Mouse (Mus musculus) induced T-regulatory cell, adult 2 months (primary cell): Measurements from ENCODE around the gene Tstd2.

Experiments
- DNase-seq: peaks from one replicate; pipeline ENCODE4 v3.0.0-alpha.2; 2012; ENCODE audit warnings: low read depth

Tstd2 gene

DNA sequence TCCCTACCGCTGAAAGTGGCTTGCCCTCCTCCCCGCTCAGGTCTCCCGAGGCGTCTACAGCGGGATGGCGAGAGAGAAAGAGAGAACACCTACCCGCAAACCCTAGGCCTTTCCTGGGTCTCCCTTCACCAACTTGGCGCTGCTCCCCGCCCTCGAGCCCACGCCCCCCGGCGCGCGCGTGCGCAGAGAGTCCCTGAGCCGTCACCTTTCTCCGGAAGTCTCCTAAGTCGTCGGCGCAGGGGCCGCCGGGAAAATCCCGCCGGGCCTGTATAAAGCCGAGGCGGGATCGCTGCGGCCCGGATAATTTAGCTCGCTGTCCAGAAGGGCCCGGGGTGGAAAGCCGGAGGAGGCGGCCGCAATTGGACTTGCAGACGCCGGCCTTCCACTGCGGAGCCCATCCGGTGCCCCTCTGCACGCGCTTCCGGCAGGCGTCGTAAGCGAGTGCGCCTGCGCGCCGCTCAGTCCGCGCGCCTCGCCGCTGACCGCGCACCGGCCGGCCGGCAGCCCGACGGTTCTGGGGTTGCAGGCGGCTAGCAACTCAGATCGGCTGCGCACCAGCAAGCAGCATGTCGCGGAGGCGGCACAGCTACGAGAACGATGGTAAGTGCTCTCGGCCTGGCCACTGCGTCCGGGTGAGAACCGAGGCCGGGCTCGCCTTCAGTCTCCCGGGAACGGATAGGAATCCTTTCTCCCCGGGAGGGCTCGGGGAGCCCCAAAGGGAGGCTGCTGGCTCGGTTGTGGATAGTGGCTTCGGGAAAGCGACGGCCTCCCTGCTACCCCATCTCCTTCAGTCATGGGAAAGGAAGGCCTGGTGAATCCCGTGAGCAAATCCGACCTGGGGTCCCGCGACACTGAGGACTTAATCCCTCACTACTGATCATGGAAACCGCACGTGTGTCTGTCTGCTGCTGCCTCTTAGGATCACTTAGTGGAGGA, at the start of gene Tstd2, which contains the start of gene Ncbp1:
TSS of gene Tstd2 (minus strand) at position 408 of the 936 bp plus-strand sequence.
TSS of gene Ncbp1 (plus strand) at position 327 of the 936 bp plus-strand sequence.
- DNase-seq: peak; percentile 98

DNA sequence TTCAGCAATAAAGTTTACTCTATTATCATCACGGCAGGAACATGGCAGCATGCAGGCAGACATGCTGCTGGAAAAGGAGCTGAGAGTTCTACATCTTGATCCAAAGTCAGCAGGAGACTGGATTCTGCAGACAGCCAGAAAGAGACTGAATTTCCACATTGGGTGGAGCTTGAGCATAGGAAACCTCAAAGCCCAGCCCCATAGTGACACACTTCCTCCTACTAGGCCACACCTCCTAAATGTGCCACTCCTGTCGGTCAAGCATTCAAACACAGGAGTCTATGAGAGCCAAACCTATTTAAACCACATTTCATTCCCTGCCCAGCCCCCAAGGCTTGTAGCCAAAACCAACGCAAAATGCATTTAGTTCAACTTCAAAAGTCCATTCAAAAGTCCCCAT, 48.0 kb upstream of the Tstd2 start:
- no peak for DNase-seq

DNA sequence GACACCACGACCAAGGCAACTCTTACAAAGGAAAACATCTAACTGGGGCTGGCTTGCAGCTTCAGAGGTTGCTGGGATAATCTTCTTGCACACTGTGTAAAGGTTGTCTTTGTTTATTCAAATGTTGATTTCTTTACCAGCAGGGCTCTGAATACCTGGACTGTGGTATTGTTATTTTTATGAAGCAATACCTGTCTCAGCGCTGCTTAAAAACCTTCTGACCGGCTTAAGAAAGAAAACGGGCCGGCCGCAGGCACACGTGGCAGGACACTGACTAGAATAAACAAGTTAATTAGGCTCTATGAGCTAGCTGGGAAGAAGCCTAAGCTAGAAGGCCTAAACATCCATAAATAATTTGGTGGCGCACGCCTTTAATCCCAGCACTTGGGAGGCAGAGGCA, 47.4 kb upstream of the Tstd2 start:
- DNase-seq: no peak

DNA sequence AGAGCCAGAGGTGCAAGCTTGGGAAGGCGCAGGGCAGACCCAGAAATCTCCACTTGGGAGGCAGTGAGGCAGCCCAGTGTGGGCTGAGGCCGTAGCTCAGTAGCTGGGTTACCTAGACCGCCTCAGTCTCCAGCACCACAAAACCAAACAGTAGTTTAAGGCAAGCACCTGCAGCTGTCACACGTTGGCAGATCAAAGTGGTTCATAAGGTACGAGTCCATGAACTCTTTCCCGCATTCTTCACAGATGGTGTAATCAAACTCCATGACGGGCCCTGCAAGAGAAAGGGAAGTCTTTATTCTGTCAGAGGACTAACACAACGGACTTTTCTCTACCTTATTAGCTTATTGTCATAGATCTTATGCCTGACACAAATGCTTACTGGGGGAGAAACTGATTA, 46.9 kb upstream of the Tstd2 start:
- no peak for DNase-seq

DNA sequence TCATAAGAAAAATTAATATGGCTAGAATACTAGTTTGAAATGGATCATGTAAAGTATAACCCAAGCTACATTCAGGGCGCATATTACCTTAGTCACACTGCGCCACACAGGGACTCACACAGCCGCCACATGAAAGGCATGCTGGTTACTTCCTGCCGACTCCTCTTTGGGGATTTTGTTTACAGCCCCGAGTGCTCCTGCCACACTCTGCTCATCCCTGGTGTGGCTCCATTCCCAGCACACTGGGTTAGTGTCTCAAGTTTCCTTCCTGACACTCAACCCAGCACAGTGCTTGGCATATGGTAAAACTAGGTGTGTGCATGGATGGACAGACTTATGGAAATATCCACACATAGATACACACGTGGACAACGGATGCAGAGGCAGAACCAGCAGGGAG, 43.7 kb upstream of the Tstd2 start:
- DNase-seq: no peak

DNA sequence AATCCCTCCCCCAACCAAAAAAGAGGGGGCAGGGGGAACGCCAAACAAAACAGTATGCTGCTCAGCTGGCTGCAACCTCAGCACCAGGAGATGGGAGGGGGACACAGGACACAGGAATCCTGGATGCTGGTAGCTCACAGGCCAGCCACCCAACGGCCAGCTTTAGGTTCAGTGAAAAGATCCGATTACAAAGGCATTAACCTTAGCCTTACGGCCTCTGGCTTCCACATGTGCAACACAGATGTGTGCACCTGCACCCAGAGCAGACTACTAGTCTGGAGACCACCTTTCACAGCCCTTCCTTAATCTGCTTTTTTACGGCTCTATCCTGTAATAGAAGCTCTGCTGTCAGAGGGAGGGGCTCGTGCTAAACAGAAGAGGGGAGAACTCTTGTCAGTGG, 42.7 kb upstream of the Tstd2 start:
- DNase-seq: no peak

DNA sequence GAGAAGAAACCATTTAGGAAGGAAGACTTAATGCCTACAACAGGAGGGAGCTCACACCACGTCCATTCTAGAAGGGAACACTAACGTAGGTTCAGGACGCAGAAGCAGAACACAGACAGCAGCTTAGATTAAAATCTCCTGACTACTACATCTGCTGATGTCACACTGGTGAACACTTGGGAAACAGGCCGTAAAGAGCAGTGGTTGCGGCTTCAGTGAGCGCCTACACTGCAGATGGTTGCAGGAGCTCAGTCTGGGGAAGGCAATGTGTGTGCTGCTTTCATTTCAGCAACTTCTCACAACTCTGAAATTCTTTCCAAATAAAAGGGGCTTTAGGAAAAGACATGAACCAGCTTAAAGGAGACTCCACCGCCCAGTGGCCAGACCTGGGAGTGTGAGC, 39.0 kb upstream of the Tstd2 start:
- DNase-seq: no peak

DNA sequence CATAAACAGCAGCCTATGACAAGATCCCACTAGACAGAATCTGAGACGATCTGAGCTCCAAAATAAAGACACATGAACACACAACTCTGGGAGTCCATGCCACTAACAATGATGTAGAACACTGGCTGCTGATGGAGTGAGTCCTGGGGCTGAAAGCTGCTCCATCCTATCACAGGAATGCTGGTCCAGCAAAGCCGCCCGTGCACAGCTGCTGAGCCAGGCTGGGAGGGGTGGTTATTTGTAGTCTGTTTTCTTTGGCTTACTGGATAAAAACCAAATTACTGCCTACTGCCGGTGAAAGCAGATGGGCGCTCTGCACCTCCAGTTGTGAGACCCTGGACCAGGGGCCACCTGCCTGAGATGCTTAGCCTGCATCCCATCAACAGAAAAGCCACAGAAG, 38.5 kb upstream of the Tstd2 start:
- no peak for DNase-seq

DNA sequence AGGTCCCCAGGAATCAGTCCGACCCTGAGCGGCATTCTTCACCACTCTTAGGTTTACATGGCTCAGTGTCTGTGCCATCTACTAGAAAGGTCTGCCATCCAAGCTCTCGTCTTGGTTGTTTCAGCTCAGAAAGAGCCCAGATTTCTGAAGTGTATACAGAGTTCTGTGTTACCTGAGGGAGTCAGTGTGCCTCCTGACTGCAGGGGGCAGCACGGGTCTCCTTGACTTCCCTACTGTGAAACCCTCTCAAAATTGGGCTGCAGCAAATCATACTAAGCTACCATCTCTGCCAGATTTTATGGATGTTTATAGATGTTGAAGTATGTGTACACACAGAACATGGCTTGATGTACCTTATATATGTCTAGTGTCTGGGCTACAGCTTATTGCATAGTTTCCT, 37.8 kb upstream of the Tstd2 start:
- DNase-seq: no peak

DNA sequence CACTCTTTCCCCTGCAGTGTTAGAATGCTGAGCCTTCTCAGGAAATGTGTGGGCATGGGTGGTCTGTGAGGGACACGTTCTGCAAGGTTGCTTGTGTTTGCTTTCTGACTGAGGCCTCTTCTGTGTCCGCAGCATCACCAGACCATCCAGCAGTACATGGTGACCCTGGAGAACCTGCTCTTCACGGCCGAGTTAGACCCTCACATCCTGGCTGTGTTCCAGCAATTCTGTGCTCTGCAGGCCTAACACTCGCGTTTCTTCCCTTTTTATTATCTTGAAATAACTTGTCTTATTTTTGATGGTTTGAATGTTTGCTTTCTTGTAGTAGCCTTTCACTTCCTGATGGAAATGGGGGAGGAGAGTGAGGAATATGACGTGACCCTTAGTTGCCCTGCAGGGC, 33.3 kb upstream of the Tstd2 start:
- DNase-seq: no peak

DNA sequence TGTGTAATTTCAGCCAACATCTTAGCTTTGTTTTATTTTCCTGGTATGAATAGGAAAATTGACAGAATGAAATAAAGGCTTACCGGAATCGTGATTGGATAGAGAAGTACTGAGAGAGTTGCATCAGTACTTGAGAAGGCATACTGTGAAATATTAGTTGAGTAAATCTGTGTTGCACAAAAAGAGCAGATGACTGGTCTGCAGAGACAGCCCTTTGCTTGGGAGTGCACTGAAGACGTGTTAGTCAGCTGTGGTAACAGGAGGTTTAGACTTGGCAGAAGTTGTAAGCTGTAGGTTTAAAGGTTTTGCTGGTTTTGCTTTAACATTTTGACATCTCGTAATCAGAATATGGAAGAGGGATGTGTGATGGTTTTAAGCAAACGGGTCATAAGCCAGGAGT, 27.3 kb upstream of the Tstd2 start:
- DNase-seq: no peak

DNA sequence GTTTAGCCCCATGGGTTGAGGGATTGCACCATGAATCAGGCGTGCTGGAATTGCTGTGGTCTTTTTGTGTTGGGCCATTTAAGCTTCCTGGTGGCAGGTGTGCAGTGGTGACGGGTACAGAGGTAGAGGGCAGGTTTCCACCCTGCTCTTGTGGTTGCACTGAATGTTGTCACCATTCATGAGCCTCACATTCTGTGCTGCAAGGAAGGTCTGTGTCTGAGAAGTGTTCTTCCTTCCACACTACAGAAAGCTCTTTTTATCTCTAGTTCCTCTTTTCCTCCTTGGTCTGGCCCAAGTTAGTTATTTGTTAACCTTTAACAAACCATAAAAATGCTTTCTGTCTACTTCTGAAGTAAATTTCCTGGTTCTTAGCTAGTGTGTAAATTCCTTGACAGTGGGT, 25.5 kb upstream of the Tstd2 start:
- no peak for DNase-seq

DNA sequence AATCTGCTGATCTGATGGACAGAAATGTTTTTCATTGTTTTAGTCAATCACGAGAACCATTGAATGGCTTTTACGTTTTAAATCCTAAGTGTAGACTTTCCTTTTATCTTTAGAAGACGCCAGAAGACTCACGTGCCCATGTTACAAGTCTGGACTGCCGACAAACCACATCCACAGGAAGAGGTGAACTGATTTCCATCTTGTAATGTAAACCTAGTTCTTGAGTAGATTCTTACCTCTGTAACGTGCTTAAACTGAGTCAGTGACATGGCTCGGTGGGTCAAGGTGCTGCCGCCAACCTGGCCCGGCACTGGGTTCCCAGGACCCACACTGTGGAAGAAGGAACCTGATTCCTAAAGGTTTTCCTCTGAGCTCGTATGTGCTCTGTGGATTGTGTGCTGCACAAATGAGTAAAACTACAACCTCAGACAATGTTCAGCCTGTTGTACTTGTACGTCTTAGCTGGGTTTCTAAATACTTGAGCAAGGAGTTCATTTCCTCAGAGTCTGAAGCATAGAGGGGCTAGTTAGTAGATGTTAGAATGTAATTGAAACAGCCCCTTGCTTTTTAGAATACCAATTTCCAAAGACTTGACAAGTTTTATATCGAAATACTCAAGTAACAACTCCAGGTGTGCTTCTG, 13.5 kb upstream of the Tstd2 start:
- peak; percentile 75 for DNase-seq

DNA sequence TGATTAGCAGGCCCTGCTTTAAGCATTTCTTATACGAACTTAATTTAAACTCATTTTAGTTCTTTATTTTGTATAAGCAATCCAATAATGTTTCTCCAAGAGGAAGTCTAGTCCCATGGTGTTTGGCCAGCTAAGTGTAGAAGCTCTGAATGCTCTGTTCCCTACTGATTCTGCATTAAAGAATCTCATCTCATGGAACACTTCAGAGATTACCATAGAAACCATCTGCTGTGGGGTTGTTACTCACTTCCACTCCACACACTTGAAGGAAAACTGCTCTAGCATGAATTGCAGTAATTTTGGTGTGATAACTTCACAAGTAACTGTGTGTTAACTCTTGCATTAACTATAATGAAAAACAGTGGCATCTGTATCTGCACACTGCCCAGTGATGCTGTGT, 8.4 kb upstream of the Tstd2 start:
- DNase-seq: no peak

DNA sequence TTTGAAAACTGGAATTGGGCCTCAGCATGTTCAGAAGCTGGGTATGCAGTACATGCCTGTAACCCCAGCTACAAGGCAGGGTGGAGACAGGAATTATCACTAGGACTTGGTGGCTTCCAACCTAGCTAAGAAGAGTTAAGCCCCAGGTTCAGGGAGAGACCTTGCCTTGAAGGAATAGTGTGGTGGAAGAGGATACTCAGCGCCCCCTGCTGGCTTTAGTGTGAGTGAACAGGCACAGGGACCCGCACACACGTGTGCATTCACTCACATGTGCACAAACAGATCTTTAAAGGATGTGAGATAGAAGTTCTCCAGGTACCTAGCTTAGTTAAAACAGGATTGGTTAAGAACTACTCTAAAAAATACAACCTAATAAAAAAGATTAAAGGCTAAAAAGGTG, 5.8 kb upstream of the Tstd2 start:
- peak; percentile 75 for DNase-seq

DNA sequence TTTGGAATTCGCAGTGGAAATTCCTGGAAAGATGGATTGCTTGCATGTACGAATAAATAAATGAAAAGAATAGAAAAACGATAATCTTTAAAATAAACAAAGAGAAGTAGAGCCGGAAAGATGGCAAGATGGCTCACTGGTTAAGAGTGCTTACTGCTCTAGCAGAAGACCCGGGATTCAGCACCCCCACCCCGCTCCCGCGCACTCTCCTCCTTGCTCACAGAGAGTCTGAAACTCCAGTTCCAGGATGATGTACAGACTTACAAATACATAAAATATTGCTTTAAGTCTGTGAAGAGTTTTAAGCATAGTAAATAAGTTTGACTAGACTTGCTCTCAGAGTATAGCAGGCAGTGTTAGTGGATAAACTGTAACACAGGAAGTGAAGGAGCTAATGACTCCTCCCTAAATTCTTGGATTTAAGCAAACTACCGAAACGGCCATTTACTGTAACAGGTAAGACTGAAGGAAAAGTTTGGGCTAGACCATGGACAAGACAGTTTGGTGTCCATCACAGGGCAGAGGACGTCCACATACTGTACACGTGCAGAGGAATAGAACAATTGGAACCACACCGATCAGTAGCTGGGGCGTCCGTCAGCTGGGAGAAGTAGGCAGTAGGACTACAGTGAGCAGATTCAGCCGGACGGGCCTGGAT, 736 bp downstream of the Tstd2 start:
- DNase-seq: no peak

DNA sequence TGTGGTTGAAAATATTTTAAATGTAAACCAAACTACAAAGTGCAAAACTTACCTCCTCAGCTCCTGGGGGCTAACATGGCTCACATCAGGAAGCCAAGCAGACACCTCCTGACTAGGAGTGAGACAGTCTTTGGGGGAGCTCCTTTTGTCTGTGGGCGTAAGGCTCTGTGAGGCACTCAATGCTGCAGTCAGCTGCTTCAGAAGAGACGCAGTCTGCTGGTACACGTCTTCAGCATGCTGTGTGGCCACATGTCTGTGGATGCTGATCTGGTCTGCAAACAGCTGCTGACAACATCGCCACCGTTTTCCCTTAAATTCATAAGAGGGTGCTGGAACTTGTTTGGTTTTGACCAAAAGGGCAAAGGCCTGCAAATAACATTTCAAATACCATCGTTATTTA, 6.7 kb downstream of the Tstd2 start:
- no peak for DNase-seq

DNA sequence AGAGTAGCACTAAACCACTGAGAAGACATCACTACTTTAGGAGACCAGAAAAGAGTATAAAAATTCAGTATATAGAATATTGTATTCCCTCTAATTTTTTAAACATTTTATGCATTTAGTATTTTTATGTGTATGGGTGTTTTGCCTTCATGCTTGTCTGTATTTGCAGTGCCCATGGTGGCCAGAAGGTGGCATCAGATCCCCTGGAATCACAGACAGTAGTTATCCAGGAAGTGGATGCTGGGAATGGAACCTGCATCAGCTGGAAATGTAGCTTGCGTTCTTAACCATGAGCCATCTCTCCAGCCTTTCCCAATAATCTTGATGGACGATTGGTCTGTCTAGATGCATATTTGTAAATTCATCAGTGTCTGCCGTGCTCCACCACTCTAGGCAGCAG, 8.3 kb downstream of the Tstd2 start:
- peak; percentile 80 for DNase-seq

DNA sequence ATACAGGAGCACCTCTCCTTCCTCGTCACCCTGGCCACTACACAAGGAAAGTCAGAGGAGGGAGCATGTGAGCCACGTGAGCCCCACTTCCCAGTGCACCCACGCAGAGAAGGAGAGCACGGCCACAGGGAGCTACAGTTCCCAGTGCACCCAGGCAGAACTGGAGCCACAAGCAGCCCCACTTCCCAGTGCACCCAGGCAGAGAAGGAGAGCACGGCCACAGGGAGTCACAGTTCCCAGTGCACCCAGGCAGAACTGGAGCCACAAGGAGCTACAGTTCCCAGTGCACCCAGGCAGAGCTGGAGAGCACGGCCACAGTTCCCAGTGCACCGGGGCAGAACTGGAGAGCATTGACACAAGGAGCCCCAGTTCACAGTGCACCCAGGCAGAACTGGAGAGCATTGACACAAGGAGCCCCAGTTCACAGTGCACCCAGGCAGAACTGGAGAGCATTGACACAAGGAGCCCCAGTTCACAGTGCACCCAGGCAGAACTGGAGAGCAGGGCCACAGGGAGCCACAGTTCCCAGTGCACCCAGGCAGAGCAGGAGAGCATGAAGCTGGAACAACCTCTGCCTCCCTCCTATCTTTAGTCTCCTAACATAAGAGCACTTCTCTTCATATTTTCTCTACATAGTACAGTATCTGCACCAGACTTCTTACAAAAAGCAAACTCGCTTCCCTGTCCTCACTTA, 9.0 kb downstream of the Tstd2 start:
- no peak for DNase-seq

DNA sequence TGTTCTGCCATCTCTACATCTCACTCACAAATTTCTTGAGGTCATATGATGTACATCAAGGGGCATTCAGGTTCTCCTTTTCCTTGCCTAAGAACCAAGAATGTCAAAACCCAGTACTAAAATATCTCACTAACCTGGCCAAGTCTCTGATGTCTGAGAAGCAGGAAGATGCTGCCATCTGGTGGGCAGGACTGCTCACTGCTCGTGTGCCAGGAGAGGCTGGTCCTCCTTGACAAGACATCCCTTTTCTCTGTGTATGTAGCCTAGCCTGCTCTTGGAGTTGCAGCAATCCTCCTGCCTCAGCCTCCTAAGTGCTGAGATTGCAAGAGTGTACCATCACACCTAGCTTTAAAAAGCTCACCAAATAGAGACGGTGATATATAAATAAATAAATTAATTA, 12.0 kb downstream of the Tstd2 start:
- peak; percentile 81 for DNase-seq

DNA sequence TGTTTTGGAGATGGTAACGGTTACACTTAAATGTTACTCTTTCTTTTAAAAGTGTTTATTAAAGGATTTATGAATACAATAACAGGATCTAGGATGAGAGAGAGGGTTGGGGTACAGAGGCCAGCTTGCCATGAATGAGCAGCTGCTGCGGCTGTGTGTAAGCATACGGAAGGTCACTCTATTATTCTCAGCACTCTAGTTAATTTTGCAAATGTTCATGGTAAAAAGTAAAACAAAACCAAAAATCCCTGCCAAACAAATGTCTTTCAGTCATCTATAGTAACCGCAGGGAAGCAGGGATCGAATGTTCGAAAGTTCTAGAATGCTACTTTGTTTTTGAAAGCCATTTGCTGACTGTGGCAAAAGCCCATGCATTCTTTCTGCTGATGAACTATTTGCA, 15.1 kb downstream of the Tstd2 start:
- no peak for DNase-seq

DNA sequence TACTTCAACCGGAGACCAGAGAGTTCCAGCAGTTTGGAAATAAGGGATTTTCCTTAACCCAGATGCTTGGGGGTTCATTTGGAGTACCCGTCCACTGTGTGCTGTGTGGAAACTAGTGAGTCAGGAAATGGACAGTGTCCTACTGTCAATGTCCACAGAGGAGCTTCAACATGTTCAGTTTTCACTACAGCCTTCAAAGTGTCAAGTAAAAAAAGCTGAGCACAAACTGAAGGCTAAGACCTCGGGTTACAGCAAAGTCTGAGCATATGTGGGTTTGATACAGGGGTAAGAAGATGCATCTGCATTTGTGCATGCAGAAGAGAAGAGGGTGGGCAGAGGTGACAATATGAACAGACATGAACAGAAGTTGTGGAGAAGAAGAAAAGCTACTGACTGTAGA, 17.7 kb downstream of the Tstd2 start:
- no peak for DNase-seq
